Mouse (Mus musculus): ENCODE measurements around the gene Tecr. TPM values are rescaled to one million over a fixed set of nuclear protein-coding genes. Genes with fewer than 3 reads are reported as not detected.
"Not testable (repeated sequence)": the region's sequence is repeated elsewhere in the genome, so short reads cannot be mapped to it uniquely, and the experiment has no call there.

Gene Tecr
- total RNA-seq, 2 experiments from 2014 or later: 503 to 542 TPM

GRCm38 (mm10) chr8:83609547-83610180, 1.9 kb upstream of the Tecr start:
- H3K4me3 ChIP-seq: peak overlapping the region; percentile 97
- peak overlapping the region; percentile 98; the same call in 1 of the 2 replicates for H3K27ac ChIP-seq
- TF ChIP-seq CTCF (conservative IDR thresholded peaks at IDR 0.05): no peak
- DNase-seq (ENCODE audit: low spot score in 2 of 2): no peak

DNA sequence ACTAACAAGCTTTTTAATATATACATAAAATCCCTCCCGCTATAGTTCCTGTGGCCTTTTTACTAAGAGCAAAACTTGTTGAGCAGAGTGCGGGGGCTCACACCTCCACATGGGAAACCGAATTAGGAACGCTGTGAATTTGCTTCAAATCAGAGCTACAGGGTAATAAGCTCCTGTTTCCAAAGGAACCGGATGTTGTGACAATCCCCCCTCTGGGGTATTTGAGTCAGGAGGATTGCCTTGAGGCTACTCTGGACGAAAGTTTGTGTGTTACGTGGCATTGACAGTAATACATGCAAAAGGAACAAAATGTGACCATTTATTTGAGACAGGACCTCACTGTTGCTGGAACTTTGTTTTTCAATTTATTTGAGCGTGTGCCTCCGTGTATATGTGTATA, 1.3 kb upstream of the Tecr start:
- no peak for DNase-seq (ENCODE audit: low spot score in 2 of 2)
- peak overlapping the region; percentile 98 for H3K27ac ChIP-seq
- H3K4me3 ChIP-seq: peak overlapping the region; percentile 97
- TF ChIP-seq CTCF (conservative IDR thresholded peaks at IDR 0.05): no peak

DNA sequence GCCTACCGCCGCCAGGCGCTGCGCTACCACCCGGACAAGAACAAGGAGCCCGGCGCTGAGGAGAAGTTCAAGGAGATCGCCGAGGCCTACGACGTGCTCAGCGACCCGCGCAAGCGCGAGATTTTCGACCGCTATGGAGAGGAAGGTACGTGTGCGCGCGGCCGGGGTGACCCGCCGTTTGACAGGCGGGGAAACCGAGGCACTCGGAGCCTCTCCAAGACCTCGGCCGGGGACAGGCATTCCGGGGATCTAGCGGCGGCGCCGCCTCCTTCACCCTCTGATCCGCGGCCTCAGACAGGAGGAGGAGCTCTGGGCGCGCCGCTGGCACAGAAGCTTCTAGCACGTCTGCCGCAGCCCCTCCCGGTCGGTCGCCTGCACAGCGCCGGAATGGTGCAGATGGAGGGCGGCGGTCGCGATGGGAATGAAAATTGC, 643 bp upstream of the Tecr start:
- DNase-seq (ENCODE audit: low spot score in 2 of 2): peak; percentile 68 to 81
- Histone ChIP-seq H3K27ac (peak overlapping the region; percentile 98), H3K4me3 (peak overlapping the region; percentile 97)
- peak; percentile 37 for TF ChIP-seq CTCF (conservative IDR thresholded peaks at IDR 0.05)

DNA sequence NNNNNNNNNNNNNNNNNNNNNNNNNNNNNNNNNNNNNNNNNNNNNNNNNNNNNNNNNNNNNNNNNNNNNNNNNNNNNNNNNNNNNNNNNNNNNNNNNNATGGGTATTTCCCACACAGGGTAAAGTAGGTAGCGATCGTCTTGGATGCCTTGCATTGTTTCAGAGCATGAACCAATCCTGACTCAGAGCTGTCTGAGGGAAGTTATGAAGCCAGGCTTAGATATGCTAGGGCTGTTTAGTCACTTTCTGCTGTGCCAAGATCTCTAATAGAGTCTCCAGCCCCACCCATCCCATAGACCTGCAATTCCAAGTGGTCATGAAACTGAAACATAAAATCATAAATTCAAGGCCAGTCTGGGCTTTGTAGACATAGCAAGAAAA, 5.1 kb downstream of the Tecr start:
- TF ChIP-seq CTCF (conservative IDR thresholded peaks at IDR 0.05): no peak
- no peak for DNase-seq (ENCODE audit: low spot score in 2 of 2)
- Histone ChIP-seq H3K4me3 (no peak overlapping the region), H3K27ac (peak overlapping the region; percentile 21; the same call in 1 of the 2 replicates)

GRCm38 (mm10) chr8:83599814-83600213, 8.0 kb downstream of the Tecr start:
- Histone ChIP-seq H3K4me3 (no peak overlapping the region), H3K27ac (no peak overlapping the region)
- DNase-seq (ENCODE audit: low spot score in 2 of 2): no peak
- TF ChIP-seq CTCF (conservative IDR thresholded peaks at IDR 0.05): no peak

DNA sequence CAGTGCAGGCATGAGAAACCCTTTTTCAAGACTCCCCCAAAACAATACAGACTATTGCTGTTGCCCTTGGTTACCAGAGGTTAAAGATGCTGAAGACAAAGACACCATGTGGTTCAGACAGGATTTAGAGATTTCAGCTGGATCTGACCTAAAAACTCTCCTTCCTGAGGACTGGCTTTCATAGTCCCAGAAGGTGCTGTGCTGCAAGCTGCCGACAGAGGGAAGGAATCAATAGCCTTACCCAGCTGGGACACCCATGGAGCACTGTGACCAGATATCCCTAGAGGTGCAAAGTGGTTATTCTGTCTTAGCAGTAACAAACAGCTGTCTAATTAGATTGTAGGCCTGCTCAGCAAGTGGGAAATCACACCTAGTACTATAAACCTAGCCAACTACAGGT, 9.6 kb downstream of the Tecr start:
- TF ChIP-seq CTCF (conservative IDR thresholded peaks at IDR 0.05): peak; percentile 37
- DNase-seq (ENCODE audit: low spot score in 2 of 2): no peak
- no peak overlapping the region for H3K27ac ChIP-seq
- H3K4me3 ChIP-seq: no peak overlapping the region

DNA sequence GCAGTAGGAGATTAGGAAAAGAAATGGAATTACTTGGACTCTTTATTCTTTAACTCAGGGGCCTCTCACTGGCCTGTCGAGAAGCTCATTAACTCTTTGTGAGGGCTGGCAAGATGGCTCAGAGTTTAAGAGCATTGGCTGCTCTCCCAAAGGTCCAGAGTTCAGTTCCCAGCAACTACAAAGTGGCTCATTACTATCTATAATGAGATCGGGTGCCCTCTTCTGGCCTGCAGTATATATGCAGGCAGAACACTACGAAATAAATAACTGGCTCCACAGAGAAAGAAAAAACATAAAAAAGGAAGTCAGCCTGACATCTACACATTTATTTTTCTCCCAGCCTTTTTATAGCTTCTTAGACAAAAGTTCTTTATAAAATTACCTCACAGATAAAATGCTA, 11.4 kb downstream of the Tecr start:
- no peak overlapping the region for H3K4me3 ChIP-seq
- H3K27ac ChIP-seq: no peak overlapping the region
- peak; percentile 79 for TF ChIP-seq CTCF (conservative IDR thresholded peaks at IDR 0.05)
- DNase-seq (ENCODE audit: low spot score in 2 of 2): no peak

- TF ChIP-seq CTCF (conservative IDR thresholded peaks at IDR 0.05): peak; percentile 64
- not testable (repeated sequence) for DNase-seq (ENCODE audit: low spot score in 2 of 2)
Measured at GRCm38 (mm10) chr8:83595050-83595345, 12.8 kb downstream of the Tecr start.

DNA sequence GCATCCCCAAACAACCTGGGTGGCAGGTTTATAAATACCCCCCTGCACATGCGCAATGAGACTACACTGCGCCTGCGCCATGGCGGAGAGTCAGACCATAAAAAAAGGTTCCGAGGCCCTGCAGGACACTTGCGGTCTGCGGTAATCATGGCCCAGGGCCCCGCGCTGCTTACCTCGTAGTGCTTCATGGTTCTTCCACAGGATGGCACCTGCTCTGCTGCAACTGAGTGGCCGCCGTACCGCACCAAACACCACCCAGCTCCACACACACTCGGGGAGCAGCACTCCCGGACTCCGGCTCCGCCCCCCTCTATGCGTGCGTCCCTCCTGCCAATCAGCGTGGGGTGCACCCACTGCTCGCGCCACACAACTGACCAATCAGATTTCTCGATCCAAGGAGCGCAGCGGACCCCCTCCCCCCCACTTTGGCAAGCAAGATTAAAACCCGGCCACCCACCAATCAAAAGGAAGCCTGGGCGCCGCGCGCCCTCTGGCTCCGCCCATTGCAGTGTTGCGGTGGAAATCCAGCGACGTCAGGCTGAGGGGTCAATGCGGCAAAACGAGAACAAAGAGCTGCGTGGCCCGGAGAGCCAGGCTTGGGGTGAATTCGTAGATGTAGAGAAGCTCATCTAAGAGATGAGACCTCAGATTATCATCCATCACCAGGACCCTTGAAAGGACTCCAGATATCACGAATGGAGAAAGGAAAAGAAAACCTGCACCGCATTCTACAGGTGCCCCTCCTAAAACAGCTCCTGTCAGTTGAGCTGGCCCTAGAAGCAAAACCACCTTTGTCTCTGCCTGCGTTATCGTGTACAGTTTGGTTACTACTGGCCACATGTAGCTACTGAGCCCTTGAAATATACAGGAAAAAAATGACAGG, 13.4 kb downstream of the Tecr start:
- no peak for TF ChIP-seq CTCF (conservative IDR thresholded peaks at IDR 0.05)
- H3K27ac ChIP-seq: peak overlapping the region; percentile 98
- peak; percentile 95 to 97 for DNase-seq (ENCODE audit: low spot score in 2 of 2)
- peak overlapping the region; percentile 87 for H3K4me3 ChIP-seq

More at GRCm38 (mm10) chr8:83595050-83595345, 12.8 kb downstream of the Tecr start:
- peak overlapping the region; percentile 87 for H3K4me3 ChIP-seq
- peak overlapping the region; percentile 98 for H3K27ac ChIP-seq

- DNase-seq (ENCODE audit: low spot score in 2 of 2): no peak
- TF ChIP-seq CTCF (conservative IDR thresholded peaks at IDR 0.05): no peak
- H3K27ac ChIP-seq: peak overlapping the region; percentile 98
- H3K4me3 ChIP-seq: peak overlapping the region; percentile 87
Measured at GRCm38 (mm10) chr8:83593325-83594166, 14.2 kb downstream of the Tecr start.

DNA sequence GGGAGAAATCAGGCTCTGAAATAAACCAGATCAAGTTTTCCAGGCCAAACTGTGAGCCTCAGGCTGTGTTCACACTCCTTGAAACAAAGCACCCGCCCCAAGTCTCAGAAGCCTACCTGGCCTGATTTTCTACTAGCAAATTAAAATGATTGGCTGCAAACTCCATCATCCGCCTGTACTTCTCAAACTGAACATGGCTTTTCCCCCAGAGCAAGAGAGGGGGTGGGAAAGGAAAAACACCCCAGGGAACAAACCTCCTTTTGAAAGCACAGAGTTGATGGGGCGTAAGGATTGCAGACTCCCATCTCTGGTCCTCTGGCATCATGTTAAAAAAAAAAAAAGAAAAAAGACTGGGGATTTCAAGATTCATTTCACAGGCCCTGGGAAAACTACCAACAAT, 15.1 kb downstream of the Tecr start:
- no peak for DNase-seq (ENCODE audit: low spot score in 2 of 2)
- TF ChIP-seq CTCF (conservative IDR thresholded peaks at IDR 0.05): no peak
- Histone ChIP-seq H3K27ac (peak overlapping the region; percentile 98; the same call in 1 of the 2 replicates), H3K4me3 (peak overlapping the region; percentile 87)

DNA sequence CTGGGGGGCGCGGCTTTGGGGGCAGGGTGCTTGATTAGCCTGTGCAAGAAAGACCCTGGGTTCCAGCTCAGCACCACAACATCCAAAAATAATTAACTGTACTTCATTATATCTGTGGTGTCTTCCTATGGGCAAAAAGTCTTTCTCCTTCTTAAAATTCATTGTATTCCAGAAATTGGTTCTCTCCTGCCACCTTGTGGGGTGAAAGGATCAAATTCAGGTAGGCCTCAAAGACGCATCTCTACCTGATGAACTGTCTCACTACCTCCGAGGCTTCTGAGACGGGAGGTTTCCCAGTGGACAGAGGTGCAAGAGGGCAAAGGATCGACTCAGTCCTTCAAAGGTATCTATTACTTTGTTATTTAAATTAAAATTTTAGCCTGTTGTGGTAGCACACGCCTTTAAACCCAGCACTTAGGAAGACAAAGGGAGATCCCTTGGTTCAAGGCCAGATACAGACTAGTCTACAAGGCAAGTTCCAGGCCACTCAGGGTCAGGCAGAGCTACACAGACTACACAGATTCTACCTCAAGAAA, 17.2 kb downstream of the Tecr start:
- H3K27ac ChIP-seq: no peak overlapping the region
- peak; percentile 62 for TF ChIP-seq CTCF (conservative IDR thresholded peaks at IDR 0.05)
- H3K4me3 ChIP-seq: no peak overlapping the region
- DNase-seq (ENCODE audit: low spot score in 2 of 2): no peak
